In the genomic region with DNA sequence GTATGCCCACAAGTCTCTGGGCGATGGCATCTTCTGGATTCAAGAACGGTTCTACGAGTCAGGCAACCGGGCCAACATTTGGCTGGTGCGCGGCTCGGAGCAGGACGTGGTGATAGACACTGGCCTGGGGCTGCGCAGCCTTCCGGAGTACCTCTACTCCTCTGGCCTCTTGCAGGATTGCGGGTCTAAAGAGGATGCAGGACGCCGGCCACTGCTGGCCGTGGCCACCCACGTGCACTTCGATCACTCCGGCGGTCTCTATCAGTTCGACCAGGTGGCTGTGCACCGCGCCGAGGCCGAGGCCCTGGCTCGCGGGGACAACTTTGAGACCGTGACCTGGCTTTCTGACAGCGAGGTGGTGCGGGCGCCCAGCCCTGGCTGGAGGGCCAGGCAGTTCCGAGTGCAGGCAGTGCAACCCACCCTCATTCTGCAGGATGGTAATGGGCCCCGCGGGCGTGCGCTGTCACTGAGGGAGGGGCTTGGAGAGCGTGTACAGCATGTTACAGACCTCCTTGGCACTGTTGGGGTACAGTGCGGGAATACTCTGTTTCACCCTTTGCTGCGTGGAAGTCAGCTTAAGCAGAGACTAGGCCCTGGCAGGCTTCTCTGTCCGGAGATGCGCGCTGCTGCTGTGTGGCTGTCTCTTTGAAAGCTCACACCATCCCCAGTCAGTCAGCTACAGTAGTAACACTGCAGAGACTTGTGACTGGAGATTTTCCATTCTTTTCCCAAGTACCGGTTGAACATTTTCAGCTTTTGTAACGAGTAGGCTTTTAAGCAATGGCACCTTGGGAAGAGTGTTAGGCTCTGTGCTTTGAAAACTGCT, we compare ENCODE assay signal across 8 mouse cellular contexts. TPM values are rescaled to one million over a fixed set of nuclear protein-coding genes. Genes with fewer than 3 reads are reported as not detected.
DNase-seq lines count a peak whose midpoint lies in the region; ATAC-seq and TF ChIP-seq lines count a peak whose summit lies in the region.

No protein-coding gene starts in this region.

- H3K36me3 ChIP-seq in kidney, embryonic 16.5 days (ENCODE audit: insufficient read depth, low read length): no peaks in the 10 kb centered on the region
- H3K36me3 ChIP-seq in embryonic facial prominence, embryonic 15.5 days: no peaks in the 10 kb centered on the region
- H3K36me3 ChIP-seq in heart, embryonic 16.5 days (ENCODE audit: control insufficient read depth, insufficient read depth): no peaks in the 10 kb centered on the region
- H3K36me3 ChIP-seq in midbrain, postnatal 0 days (ENCODE audit: insufficient read depth, low read length): no peaks in the 10 kb centered on the region

- H3K27me3 ChIP-seq in kidney, embryonic 16.5 days (ENCODE audit: insufficient read depth, low read length): no peaks in the 10 kb centered on the region
- H3K27me3 ChIP-seq in embryonic facial prominence, embryonic 15.5 days: no peaks in the 10 kb centered on the region
- no peaks in the 10 kb centered on the region for H3K27me3 ChIP-seq in heart, embryonic 16.5 days (ENCODE audit: control insufficient read depth, insufficient read depth, low read length)
- no peaks in the 10 kb centered on the region for H3K27me3 ChIP-seq in midbrain, postnatal 0 days (ENCODE audit: insufficient read depth, low read length)

- no peak for DNase-seq in kidney, adult 18-20 months
- peak; percentile 14 for DNase-seq in Muller cell, postnatal 12 days (ENCODE audit: inconsistent ontology term)
- peak; percentile 51 to 63 for DNase-seq in left cerebral cortex, postnatal 25 days (ENCODE audit: low spot score in 2 of 2)
- DNase-seq in midbrain, postnatal 0 days (ENCODE audit: low spot score): peak; percentile 39
- DNase-seq in MN1 (ENCODE audit: low spot score): no peak

- H3K27ac ChIP-seq in kidney, embryonic 16.5 days (ENCODE audit: low read length): peak overlapping the region; percentile 87
- H3K27ac ChIP-seq in embryonic facial prominence, embryonic 15.5 days (replicated peaks): peak overlapping the region; percentile 91
- H3K27ac ChIP-seq in heart, embryonic 16.5 days (ENCODE audit: low read length): peak overlapping the region; percentile 91
- peak overlapping the region; percentile 85 for H3K27ac ChIP-seq in midbrain, postnatal 0 days (ENCODE audit: low read depth, low read length)

- no peaks in the 10 kb centered on the region for H3K9me3 ChIP-seq in kidney, embryonic 16.5 days (ENCODE audit: low read length)
- H3K9me3 ChIP-seq in embryonic facial prominence, embryonic 15.5 days (replicated peaks): no peaks in the 10 kb centered on the region
- H3K9me3 ChIP-seq in heart, embryonic 16.5 days (replicated peaks; ENCODE audit: control insufficient read depth, low read length): no peaks in the 10 kb centered on the region
- H3K9me3 ChIP-seq in midbrain, postnatal 0 days (ENCODE audit: low read length): no peaks in the 10 kb centered on the region

- no peak for TF ChIP-seq CTCF in midbrain, postnatal 0 days (IDR thresholded peaks at IDR 0.05)

- intact Hi-C loops in left cerebral cortex, postnatal 25 days (cut with DNase I): loop anchor here (1.0 kb wide), 2 partner anchors 50 to 54 kb away; a partner anchor contains a TSS

- H3K4me2 ChIP-seq in kidney, embryonic 16.5 days (replicated peaks; ENCODE audit: low read depth, low read length): peak overlapping the region; percentile 97
- H3K4me2 ChIP-seq in embryonic facial prominence, embryonic 15.5 days (replicated peaks): peak overlapping the region; percentile 68
- H3K4me2 ChIP-seq in heart, embryonic 16.5 days (ENCODE audit: low read depth, low read length): peak overlapping the region; percentile 99
- peak overlapping the region; percentile 89 for H3K4me2 ChIP-seq in midbrain, postnatal 0 days (ENCODE audit: low read depth, low read length, poor library complexity, severe bottlenecking)

- H3K9ac ChIP-seq in kidney, embryonic 16.5 days (replicated peaks; ENCODE audit: low read length): peak overlapping the region; percentile 70
- H3K9ac ChIP-seq in embryonic facial prominence, embryonic 15.5 days: peak overlapping the region; percentile 23
- H3K9ac ChIP-seq in heart, embryonic 16.5 days (ENCODE audit: low read length): peak overlapping the region; percentile 86
- H3K9ac ChIP-seq in midbrain, postnatal 0 days (replicated peaks; ENCODE audit: low read length, poor library complexity, severe bottlenecking): peak overlapping the region; percentile 78

- peaks cover 21% of the 10 kb centered on the region for H3K4me1 ChIP-seq in kidney, embryonic 16.5 days (ENCODE audit: insufficient read depth, low read length)
- no peaks in the 10 kb centered on the region for H3K4me1 ChIP-seq in embryonic facial prominence, embryonic 15.5 days
- peaks cover 15% of the 10 kb centered on the region for H3K4me1 ChIP-seq in heart, embryonic 16.5 days (ENCODE audit: control insufficient read depth, insufficient read depth, low read length)
- H3K4me1 ChIP-seq in midbrain, postnatal 0 days (ENCODE audit: insufficient read depth, low read length): no peaks in the 10 kb centered on the region; the same call in none of the 2 replicates

- ATAC-seq in kidney, embryonic 16.5 days (ENCODE audit: low FRiP score, low TSS enrichment): peak; percentile 40
- peak; percentile 13 for ATAC-seq in embryonic facial prominence, embryonic 15.5 days (ENCODE audit: insufficient number of reproducible peaks, low FRiP score, low TSS enrichment, low read depth)
- ATAC-seq in heart, embryonic 16.5 days (replicated peaks; ENCODE audit: extremely low read depth, insufficient read depth, low FRiP score): no peak; the same call in none of the 2 replicates
- ATAC-seq in midbrain, postnatal 0 days (ENCODE audit: low FRiP score): peak; percentile 45

- H3K4me3 ChIP-seq in kidney, embryonic 16.5 days (ENCODE audit: low read length): peak overlapping the region; percentile 74
- H3K4me3 ChIP-seq in embryonic facial prominence, embryonic 15.5 days (replicated peaks): peak overlapping the region; percentile 75
- peak overlapping the region; percentile 95 for H3K4me3 ChIP-seq in heart, embryonic 16.5 days (ENCODE audit: low read length)
- peak overlapping the region; percentile 88 for H3K4me3 ChIP-seq in midbrain, postnatal 0 days (ENCODE audit: low read depth, low read length)

- WGBS in kidney, embryonic 16.5 days: under 1% methylated on average over 42 of the region's 42 CpGs
- WGBS in embryonic facial prominence, embryonic 15.5 days: under 1% methylated on average over 42 of the region's 42 CpGs
- WGBS in heart, embryonic 16.5 days: 1% methylated on average over 41 of the region's 42 CpGs
- whole genome bisulfite sequencing in midbrain, postnatal 0 days: 1% methylated on average over 42 of the region's 42 CpGs

RNA-seq across cellular contexts. Expression of a gene that starts 0.6 kb away (rescaled TPM):
- polyA plus RNA-seq in kidney, embryonic 16.5 days (2015; fragmentation: Nextera tagmentation; extraction: Ambion mirVana): 8.9 and 9.5 TPM in 2 replicates
- polyA plus RNA-seq in embryonic facial prominence, embryonic 15.5 days (2015; fragmentation: Nextera tagmentation; extraction: Ambion mirVana): 11.6 and 13.1 TPM in 2 replicates
- 8.5 and 9.3 TPM in 2 replicates for polyA plus RNA-seq in heart, embryonic 16.5 days (2015; fragmentation: Nextera tagmentation; extraction: Ambion mirVana)
- 10 to 100 TPM; 22.7 to 24.6 TPM for total RNA-seq in left cerebral cortex, postnatal 25 days (2021)
- 35.1 and 36.0 TPM in 2 replicates for total RNA-seq in midbrain, postnatal 0 days (2014; rRNA removed)
- polyA plus RNA-seq in midbrain, postnatal 0 days (2015; fragmentation: Nextera tagmentation; extraction: Ambion mirVana): 63.9 and 67.0 TPM in 2 replicates

RNA-seq across cellular contexts. Expression of a gene that starts 0.9 kb away (rescaled TPM):
- polyA plus RNA-seq in kidney, embryonic 16.5 days (2015; fragmentation: Nextera tagmentation; extraction: Ambion mirVana): 10.9 and 11.9 TPM in 2 replicates
- polyA plus RNA-seq in embryonic facial prominence, embryonic 15.5 days (2015; fragmentation: Nextera tagmentation; extraction: Ambion mirVana): 29.5 and 36.0 TPM in 2 replicates
- polyA plus RNA-seq in heart, embryonic 16.5 days (2015; fragmentation: Nextera tagmentation; extraction: Ambion mirVana): 14.1 and 14.9 TPM in 2 replicates
- 1 to 10 TPM; 3.6 to 4.0 TPM for total RNA-seq in left cerebral cortex, postnatal 25 days (2021)
- total RNA-seq in midbrain, postnatal 0 days (2014; rRNA removed): 3.0 and 9.6 TPM in 2 replicates
- 3.2 and 3.9 TPM in 2 replicates for polyA plus RNA-seq in midbrain, postnatal 0 days (2015; fragmentation: Nextera tagmentation; extraction: Ambion mirVana)

RNA-seq across cellular contexts. Expression of a gene that starts 54.3 kb away (rescaled TPM):
- polyA plus RNA-seq in kidney, embryonic 16.5 days (2015; fragmentation: Nextera tagmentation; extraction: Ambion mirVana): 23.7 and 26.0 TPM in 2 replicates
- polyA plus RNA-seq in embryonic facial prominence, embryonic 15.5 days (2015; fragmentation: Nextera tagmentation; extraction: Ambion mirVana): 25.2 and 25.8 TPM in 2 replicates
- 20.4 and 21.1 TPM in 2 replicates for polyA plus RNA-seq in heart, embryonic 16.5 days (2015; fragmentation: Nextera tagmentation; extraction: Ambion mirVana)
- 10 to 100 TPM in 1 of 2 experiments, 1 to 10 TPM in 1; 9.4 to 10.6 TPM for total RNA-seq in left cerebral cortex, postnatal 25 days (2021)
- total RNA-seq in midbrain, postnatal 0 days (2014; rRNA removed): 15.6 and 27.1 TPM in 2 replicates
- polyA plus RNA-seq in midbrain, postnatal 0 days (2015; fragmentation: Nextera tagmentation; extraction: Ambion mirVana): 11.2 and 13.7 TPM in 2 replicates

Comparison
In these comparisons a context has a peak if more than half of its experiments do, and no peak if none do; other contexts are left out.
1. H3K9ac ChIP-seq: peak in every context shown above with its lines; median percentile 86 in heart, embryonic 16.5 days; 78 in midbrain, postnatal 0 days; 70 in kidney, embryonic 16.5 days; 23 in embryonic facial prominence, embryonic 15.5 days.
2. DNase-seq: peak in Muller cell, postnatal 12 days (single experiment), left cerebral cortex, postnatal 25 days (2 of 2) and midbrain, postnatal 0 days (single experiment); none in kidney, adult 18-20 months (single experiment) and MN1 (single experiment).
3. Peak in every context shown above with its lines, with median percentiles within 50 percentile points of each other: H3K27ac ChIP-seq, H3K4me2 ChIP-seq and H3K4me3 ChIP-seq.